In genomic region chr1:180468004-180468403, GRCm38 (mm10) we compare ENCODE assay signal across 19 mouse cellular contexts. TPM values are rescaled to one million over a fixed set of nuclear protein-coding genes. Genes with fewer than 3 reads are reported as not detected.
"Had no signal": no experiment of that assay in that cellular context is flagged by ENCODE, and none has a peak within 500 bp of the region (broad histone marks: within the 10 kb centered on the region; RNA-seq: fewer than 3 reads in every experiment).

No protein-coding gene starts in this region.

- H3K4me3 ChIP-seq: kidney, embryonic 15.5 days; left cerebral cortex, adult 2 months; liver, embryonic 13.5 days; megakaryocyte, embryonic 14.5 days; midbrain, embryonic 10.5 days; midbrain, embryonic 13.5 days; stomach, embryonic 15.5 days had no signal

- H3K9ac ChIP-seq: kidney, embryonic 15.5 days; liver, embryonic 13.5 days; midbrain, embryonic 13.5 days; stomach, embryonic 15.5 days had no signal

- H3K9me3 ChIP-seq: kidney, embryonic 15.5 days; liver, embryonic 13.5 days; midbrain, embryonic 10.5 days; stomach, embryonic 15.5 days had no signal

- H3K27me3 ChIP-seq: kidney, embryonic 15.5 days; liver, embryonic 13.5 days; midbrain, embryonic 13.5 days; stomach, embryonic 15.5 days had no signal

- H3K36me3 ChIP-seq: kidney, embryonic 15.5 days; liver, embryonic 13.5 days; midbrain, embryonic 10.5 days; midbrain, embryonic 13.5 days; stomach, embryonic 15.5 days had no signal

- ATAC-seq: midbrain, embryonic 13.5 days had no signal

- H3K27ac ChIP-seq: kidney, embryonic 15.5 days; left cerebral cortex, adult 2 months; liver, embryonic 13.5 days; midbrain, embryonic 10.5 days; midbrain, embryonic 13.5 days; stomach, embryonic 15.5 days had no signal

- DNase-seq: kidney, adult 11 months; kidney, adult 8-10 months; kidney, postnatal 14 days; kidney, postnatal 4 days; layer of hippocampus, postnatal 36 days; liver, embryonic 13.5 days; lung, adult 2 months; lung, postnatal 36 days; right cerebral cortex, postnatal 4 days; spleen, adult 18-20 months; thymus, adult 18-20 months; thymus, postnatal 36 days had no signal

- H3K4me2 ChIP-seq: kidney, embryonic 15.5 days; liver, embryonic 13.5 days; midbrain, embryonic 13.5 days; stomach, embryonic 15.5 days had no signal

- H3K4me1 ChIP-seq: kidney, embryonic 15.5 days; liver, embryonic 13.5 days; midbrain, embryonic 13.5 days; stomach, embryonic 15.5 days had no signal

RNA-seq across cellular contexts. Expression of gene Stum, which starts 15.3 kb away (rescaled TPM):
- polyA plus RNA-seq: liver, embryonic 16.5 days had no signal
